Mouse (Mus musculus) left cerebral cortex, adult 8-10 months (tissue): ENCODE results near the gene Alms1. TPM values are rescaled to one million over a fixed set of nuclear protein-coding genes. Genes with fewer than 3 reads are reported as not detected.
A peak's percentile ranks its signal among the peaks of the same experiment; 100 is the strongest.
"Not testable (repeated sequence)": the region's sequence is repeated elsewhere in the genome, so short reads cannot be mapped to it uniquely, and the experiment has no call there.

Experiments used
- DNase-seq, 2 experiments: peaks; one replicate each; pipeline ENCODE4 v3.0.0; 2022; ENCODE audit warnings: low spot score in 2 of 2
- total RNA-seq, 4 experiments: library from RNA; stranded (reverse); gene quantifications; 2 replicates each; pipeline ENCODE4 v1.2.4; 2022

Alms1 gene
- 10 to 100 TPM in 2 of 4 experiments, 1 to 10 TPM in 2; 8.2 to 10.8 (median 9.9) TPM for total RNA-seq

DNA sequence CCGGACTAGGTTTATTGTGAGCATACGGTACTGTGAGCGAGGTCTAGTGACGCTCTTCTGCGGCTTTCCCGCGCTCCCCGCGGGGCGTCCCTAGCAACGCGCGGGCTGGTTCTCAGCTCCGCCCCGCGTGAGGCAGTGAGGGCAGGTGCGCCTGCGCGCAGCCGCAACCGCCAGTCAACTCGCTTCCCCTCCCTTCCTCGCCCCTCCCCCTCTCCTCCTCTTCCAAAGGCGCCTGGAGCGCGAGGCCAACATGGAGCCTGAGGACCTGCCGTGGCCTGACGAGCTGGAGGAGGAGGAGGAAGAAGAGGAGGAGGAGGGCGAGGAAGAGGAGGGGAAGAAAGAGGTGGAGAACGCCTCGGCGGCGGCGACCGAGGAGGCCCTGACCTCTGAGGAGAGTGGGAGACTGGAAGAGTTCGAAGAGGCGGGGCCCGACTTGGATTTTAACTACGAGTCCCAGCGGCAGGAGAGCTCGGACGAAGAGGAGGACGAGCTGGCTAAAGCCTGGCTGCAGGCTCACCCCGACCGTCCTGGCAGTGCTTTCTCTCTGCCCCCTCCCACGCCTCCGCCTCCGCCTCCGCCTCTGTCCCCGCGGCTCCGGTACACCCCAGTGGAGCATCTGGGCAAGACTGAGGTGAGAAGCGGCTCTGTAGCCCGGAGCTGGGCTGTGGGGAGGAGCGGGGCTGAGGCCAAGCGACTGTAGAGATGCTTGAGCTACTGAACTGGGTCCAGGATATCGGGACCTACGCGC is at the start of gene Alms1:
TSS of gene Alms1 (plus strand) at position 136 of the 748 bp plus-strand sequence.
- peak; percentile 77 to 92 for DNase-seq

DNA sequence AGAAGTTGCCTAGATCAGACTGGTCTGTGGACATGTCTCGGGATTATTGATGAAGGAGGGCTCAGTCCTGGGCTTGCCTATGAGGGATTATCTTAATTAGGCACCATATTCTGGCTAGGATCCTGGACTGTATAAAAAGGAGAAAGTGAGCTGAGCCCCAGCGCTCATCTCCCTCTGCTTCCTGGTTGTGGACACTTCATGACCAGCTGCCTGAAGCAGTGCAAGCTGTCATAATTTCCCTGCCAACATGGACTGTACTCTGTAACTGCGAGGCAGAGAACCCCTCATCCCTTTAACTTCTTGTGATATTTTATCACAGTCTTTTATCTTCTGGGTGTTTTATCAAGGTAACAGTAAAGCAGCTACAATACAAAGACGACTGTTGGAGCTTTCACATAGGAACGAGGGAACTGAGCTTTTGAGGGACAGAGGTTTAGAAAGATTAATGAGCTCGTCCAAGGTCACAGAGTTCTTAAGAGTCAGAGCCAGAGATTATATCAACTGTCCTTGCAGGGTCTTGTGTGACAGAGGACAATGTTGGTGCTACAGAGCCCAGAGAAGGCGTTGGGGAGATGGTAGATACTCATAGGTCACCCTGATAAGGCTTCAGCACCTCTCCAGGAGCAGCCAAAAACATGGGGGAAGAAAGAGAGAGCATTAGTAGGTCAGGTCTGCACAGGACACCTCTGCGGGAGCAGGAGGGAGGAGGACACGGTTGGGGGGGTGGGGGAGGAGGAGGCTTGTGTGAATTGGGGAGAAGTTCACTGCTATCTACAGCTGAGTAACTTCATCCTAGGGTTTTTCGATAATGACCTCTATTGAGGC is 43.8 kb upstream of the Alms1 start:
- no peak for DNase-seq

DNA sequence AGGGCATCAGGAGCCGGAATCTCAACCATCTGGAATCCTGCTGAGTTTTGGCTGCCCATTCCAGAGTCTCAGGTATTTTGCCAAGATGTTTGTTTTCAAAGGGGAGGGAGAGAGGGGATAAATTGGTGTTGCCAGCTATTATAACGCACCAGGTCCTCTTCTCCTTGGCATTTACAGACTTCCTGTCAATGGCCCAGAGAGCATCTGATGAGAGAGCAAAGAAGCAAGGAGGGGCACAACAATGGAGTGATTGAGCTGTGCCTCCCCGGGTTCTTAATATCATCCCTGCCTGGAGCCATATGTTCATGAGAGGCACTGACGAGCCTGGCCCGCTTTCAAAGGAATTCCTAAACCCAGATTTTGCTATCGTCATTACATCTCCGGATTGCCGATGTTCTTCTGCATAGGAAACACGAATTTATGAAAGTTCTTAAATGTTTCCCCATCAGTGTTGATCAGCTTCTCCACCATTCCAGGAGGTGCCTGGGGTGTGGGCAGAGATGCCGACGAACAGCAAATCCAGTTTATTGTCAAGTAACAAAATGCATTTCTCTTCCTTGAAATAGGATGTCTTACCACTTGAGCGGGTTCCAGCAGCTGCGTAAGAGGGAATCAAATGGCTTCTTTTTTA is 43.0 kb upstream of the Alms1 start:
- peak; percentile 18 to 45 for DNase-seq

DNA sequence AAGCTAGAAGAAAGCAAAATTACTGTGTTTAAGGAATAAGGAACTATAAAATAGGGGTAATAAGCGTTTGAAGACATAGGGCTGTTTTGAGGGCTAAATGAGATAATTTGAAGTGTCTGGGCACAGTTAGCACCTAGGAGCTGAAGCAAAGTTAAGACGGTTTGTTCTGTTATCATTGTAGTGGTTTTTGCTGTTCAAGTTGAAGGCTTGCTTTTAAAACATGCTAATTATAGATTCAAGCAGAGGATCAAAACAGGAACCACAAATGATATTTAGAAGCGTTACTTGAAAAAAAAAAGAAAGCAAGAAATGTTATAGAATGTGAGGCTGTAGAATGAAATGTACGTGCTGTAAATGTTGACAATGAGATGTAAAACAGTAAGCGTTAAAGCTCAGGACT is 39.7 kb upstream of the Alms1 start:
- DNase-seq: no peak

DNA sequence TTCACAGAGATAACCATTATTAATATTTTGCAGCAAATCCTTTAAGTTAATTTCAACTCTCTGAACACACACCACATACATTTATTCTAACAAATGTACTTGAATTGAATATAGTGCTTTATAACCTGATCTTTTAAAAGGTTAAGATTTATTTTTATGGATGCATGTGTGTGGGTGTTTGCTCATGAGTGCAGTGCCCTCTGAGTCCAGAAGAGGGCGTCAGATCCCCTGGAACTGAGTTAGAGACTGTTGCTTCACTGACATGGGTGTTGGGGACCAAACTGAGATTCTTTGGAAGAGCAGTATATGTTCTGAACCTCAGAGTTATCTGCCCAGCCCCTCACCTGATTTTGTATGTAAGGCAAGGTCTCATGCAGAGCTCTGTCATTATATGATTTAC is 25.0 kb upstream of the Alms1 start:
- DNase-seq: no peak

DNA sequence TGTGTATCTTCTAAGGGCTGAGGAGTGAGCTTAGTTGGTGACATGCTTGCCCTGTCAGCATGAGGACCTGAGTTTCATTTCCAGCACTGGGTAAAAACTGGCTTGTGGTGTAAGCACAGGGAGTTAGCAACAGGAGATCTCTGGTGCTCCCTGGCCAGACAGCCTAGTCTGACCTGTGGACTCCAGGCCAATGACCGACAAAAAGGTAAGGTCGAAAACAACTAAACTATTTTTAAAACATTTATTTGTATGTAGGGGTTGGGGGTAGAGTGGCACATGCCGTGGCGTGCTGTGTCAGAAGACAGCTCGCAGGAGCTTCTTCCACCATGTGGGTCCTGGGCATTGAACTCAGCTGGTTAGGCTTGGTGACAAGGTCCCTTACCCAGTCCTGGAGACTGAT is 14.5 kb upstream of the Alms1 start:
- no peak for DNase-seq

DNA sequence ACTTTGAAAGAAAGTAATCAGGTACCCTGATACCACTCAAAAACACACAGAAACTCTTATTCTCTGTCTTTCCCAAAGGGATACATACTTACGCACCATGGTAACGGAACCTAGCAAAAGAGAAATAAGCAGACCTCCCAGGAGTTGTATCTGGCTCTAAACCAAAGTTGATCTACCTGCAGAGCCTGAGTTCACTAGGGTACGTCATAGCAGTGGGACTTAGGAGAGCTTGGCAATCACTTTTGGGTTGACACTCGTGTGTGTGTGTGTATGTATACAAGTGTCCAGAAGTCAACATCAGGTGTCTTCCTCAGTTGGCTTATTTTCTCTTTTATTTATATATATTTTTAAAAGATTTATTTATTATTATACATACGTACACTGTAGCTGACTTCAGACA is 5.6 kb upstream of the Alms1 start:
- DNase-seq: no peak

DNA sequence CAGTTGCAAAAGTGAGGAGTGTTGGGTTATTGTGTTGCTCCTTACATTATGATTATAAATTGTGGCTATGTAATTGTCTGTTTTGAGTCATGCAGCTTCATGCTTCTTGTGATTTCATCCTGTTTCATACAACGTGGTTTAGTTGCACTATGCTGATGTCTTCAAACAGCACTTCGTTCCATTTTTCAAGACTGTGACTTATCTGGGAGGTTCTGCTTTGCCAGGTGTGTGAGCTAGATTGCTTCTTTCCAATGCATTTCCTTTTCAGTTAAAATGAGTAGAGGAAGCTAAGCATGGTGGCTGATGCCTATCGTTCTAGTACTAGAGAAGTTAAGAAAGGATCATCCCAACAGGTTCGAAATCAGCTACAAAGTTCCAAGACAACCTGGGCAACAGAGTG is 2.7 kb upstream of the Alms1 start:
- DNase-seq: no peak

DNA sequence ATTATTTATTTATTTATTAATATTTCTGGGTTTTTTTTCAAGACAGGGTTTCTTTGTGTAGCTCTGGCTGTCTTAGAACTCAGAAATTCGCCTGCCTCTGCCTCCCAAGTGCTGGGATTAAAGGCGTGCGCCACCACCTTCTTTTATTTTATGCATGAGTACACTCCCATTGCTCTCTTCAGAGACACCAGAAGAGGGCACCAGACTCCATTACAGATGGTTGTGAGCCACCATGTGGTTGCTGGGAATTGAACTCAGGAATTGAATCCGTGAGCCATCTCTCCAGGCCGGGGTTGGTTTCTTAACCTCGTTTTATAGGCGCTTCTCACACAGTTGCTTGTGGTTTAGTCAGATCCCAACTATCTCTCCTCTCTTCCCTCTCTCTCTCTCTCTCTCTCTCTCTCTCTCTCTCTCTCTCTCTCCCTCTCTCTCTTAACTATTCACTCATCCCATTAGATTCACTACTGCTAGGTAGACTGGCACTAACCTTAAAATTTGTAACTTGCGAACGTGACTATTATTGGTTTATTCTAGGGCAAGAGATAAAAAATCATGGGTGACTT is 445 bp upstream of the Alms1 start:
- no peak for DNase-seq

DNA sequence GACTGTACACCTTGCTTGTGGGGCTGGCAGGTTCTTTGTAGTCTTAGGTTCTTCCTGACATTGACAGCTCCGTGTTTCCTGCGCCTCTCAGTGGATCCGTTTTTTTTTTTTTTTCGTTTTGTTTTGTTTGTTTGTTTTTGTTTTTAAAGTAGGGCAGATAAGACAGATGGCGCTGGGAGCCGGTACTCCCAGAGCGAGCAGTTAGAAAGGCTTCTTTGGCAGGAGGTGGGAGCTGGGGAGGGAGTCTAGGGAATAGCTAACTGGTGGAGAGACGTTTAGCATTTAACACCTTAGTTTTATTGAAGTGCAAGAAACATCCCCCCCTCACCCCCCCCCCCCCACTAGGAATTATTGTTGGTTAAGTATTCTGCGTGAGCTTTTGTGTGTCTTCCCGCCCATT is 833 bp downstream of the Alms1 start:
- no peak for DNase-seq

DNA sequence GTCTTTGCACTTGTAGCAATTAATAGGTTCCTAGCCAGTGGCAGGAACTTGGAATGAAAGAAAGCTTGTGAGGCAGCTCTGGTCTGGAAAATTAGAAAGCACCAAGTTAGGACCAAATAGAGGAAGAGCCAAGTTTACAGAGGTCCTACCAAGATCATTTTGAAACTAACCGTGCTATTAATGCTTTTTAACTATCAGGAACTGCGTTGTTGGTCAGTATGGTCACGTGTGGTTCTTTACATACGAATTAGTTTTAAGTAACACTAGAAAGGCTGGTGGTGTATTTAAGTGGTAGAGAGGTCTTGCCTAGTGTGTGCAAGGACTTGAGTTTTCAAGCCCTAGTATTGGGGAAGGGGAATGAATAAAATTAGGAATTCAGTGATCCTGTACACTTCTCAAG is 1.2 kb downstream of the Alms1 start:
- no peak for DNase-seq

DNA sequence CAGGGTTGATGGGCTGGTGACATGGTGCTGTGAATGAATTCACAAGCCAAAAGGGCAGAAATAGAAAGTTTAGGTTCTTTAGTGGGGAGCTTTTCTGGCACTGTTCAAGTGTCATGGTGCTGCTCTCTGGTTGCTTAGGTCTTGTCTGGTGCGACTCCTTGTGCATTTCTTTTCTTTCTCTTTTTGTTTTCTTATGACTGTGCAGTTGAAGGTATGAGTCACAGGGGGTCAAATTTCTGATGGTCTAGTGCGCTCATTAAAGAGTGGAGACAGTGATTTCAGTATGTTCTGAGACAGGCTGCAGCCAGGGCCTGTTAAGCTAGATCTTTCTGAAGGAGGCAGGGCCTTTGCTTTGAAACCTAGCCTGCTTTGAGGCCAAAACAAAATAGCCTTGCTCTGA is 2.8 kb downstream of the Alms1 start:
- DNase-seq: no peak

DNA sequence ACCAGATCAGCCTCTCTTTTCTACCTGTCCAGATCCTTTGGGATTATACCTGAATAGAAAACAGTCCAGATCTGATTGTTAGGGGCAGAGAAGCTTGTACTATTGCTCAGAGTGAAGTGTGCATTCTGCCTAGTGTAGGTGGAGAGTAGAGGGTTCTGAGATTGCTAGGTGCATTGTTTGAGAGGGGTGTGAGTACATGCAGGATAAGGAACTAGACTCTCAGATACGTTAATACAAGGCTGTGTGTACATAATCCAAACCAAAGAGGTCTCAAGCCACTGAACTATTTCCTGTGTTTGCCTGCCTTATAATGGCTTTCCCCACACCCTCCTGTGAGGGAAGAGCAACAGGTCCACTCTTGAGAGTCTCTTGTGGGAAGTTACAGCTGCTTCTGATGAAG is 12.0 kb downstream of the Alms1 start:
- no peak for DNase-seq

DNA sequence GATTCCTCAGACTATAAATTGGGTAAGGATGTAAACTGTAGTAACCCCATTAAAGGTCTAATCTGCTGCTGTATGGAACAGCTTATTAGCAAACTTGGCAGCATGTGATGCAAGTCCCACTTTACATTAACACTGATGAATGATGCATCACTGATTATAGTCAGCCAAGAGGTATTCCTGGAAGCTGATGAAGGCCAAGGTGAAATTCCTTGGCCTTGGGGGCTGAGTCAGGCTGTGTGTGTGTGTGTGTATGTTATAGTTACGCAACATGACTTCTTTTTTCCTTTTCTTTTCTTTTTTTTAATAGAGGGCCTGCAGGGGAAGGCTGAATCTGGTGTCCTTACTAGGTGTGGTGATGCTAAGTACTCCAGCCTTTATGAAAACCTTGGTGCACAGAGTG is 23.2 kb downstream of the Alms1 start:
- DNase-seq: no peak

DNA sequence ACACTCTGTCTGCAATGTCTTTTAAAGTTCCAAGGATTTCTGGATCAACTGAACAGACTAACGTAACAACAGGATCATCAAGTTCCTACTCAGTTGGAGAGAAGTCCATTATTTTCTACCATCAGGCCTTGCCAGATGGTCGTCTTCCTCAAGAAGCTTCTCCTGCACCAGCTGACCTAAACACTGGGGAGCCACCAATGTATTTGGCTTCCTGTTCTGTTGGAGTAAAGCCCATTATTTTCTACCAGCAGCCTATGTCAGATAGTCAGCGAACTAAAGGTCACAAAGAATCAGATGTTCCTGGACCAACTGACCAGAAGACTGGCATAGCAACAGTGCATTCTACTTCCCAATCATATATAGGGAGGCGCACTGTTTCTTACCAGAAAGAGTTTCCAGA is 33.5 kb downstream of the Alms1 start:
- no peak for DNase-seq

DNA sequence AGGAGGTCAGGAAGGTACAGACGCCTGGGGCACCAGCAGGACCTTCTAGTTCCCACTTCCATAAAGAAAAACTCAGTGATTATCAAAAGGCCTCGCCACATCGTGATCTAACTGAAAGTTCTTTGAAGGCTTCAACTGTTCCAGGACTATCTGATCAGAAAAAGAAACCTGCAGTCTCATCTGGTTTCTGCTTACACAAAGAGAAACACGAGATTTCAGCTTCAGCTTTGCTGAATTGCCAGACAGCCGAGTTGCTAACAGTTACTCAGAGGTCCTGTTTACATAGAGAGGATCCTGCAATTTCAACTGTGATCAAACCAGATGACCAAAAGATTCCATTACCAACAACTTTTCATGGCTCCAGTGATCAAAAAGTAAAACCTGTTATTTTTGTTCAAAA is 34.3 kb downstream of the Alms1 start:
- no peak for DNase-seq

DNA sequence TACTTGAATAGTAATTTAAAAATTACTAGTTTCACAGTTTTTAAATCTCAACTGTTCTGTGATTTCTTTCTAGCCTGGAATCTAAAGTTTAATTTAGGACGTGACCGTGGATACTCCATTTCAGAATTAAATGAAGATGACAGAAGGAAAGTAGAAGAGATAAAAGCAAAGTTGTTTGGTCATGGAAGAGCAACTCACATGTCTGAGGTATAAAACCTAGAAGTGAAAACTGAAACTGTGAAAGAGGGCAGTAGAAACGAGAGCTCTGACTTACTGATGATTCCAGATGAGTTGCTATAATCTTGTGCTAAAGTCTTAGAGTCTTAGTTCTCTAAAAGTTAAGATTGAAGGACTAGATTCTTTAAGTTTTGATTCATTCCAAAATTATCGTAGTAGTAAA is 37.2 kb downstream of the Alms1 start:
- DNase-seq: no peak

DNA sequence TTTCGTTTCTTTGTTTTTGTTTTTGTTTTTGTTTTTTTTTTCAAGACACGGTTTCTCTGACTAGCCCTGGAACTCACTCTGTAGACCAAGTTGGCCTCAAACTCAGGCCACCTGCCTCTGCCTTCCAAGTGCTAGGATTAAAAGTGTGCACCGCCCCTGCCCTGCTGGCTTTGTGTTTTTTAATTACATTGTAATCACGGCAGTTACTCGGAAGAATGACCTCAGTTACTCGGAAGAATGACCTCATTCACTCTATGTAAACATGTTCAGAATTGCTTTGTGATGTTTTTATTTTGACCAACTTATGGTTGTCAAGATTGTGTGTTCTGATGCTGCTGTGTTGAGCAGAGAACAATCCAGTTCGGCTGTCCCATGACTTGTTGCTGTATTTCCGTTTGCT is 45.8 kb downstream of the Alms1 start:
- DNase-seq: no peak

DNA sequence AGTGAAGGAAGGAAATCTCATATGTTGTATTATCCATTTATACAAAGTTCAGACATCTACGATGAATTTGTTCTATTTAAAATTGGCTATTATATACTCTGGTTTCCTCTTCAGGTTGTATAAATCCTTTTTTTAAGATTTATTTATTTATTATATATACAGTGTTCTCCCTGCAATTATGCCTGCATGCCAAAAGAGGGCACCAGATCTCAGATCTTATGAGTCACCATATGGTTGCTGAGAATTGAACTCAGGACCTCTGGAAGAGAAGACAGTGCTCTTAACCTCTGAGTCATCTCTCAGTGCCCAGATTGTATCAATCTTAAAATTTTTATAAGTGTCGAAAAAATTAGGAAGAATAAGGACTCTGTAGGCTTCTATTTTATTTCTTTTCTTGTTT is 65.9 kb downstream of the Alms1 start:
- DNase-seq: no peak

DNA sequence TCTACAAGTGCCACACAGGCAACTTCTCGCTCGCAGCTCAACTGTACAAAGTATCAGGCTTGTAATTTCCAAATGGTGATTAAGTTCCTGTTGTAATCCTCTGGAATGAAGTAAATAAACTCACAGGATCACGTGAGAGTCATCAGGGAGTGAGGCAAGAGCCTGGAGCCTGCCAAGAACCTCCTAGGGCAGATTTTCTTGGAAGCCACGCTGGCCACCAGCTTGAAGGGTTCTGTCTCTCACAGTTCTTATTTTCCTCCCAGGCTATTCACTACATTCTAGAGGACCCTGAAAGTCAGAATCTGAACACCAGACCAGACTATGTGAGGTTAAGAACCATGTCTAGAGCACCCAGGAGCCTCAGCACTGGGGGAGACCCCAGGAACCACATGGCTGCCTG is 114.6 kb downstream of the Alms1 start:
- DNase-seq: not testable (repeated sequence)

DNA sequence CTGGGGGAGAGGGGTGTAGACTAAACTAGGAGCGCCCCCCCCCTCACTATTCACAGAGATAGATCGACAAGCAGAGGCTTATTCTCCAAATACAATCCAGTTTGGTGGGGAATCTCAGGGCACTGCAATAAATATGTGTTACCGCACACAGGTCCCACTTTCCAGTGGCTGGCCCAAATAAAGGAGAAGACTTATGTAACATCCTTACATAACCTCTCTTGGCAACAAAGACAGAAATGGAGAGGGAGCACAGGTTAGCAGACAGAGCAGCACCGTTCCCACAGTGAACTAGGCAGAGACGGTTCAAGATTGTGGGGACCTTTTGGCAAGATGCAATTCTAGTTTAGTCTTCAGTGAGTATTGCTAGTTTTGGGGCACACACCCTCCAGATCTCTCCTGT is 121.9 kb downstream of the Alms1 start:
- not testable (repeated sequence) for DNase-seq

DNA sequence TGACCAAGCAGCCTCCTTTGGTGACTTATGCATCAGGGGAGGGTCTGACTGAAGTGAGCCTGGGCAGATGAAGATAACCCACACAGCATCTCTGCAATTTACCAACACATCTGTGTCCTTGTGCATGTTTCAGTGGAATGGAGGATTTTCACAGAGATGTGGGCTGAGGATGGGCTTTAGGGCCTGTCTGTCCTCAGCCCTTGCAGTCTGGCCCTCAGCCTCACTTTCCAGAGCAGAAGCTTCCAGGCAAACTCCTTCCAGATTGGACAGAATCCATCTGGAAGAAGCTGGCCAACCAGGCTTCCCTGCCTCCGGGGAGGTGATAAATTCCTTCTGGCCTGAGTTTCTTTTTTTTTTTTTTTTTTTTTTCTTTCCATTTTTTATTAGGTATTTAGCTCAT is 122.3 kb downstream of the Alms1 start:
- DNase-seq: not testable (repeated sequence)
